Mouse (Mus musculus) E14TG2a.4 (cell line): ENCODE results near the gene Wasf3.

Experiments used
- CTCF ChIP-seq: conservative IDR thresholded peaks from 2 replicates; pipeline ENCODE4 v1.5.1; 2014; ENCODE audit warnings: low read length
- NANOG ChIP-seq: IDR thresholded peaks from 2 replicates; pipeline ENCODE4 v1.6.1; 2014; ENCODE audit warnings: borderline replicate concordance, low read length, mixed read lengths
- POU5F1 ChIP-seq: IDR thresholded peaks from 2 replicates; pipeline ENCODE4 v1.6.1; 2014; ENCODE audit warnings: low read length, borderline replicate concordance

DNA sequence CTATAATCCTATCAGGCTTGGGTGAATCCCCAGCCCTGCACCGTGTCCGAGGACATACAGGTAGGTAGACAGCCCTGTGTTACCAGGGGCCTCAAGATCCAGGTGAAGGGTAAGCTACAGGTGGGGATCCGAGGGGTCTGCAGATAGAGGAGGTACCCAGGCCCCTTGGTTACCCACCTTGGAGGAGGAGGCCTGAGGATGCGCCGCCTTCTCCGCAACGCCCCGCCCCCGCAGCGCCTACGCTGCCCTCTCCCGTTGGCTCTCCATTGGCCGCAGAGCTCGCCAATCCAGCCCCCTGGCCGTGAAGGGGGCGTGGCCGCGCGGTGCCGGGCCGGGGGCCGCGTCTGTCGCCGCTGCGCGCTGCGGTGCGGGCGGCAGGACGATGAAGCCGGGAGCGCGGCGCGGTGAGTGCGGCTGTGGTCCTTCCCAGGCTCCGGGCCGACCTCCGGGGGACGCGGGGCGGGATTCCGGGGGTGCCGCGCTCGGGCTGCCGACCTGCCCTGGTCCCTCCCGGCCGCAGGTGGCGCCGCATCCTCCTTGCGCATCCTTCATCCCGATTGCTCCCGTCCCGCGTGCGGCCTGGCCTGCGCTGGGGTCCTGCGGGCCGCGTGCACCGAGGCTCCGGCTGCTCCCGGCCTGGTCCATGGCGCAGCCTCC is at the start of gene Wasf3:
- TF ChIP-seq CTCF: no peak
- TF ChIP-seq POU5F1: no peak
- TF ChIP-seq NANOG: no peak
